Mouse (Mus musculus): ENCODE measurements around the gene Idh3g. TPM values are rescaled to one million over a fixed set of nuclear protein-coding genes. Genes with fewer than 3 reads are reported as not detected.
"Not testable (repeated sequence)": the region's sequence is repeated elsewhere in the genome, so short reads cannot be mapped to it uniquely, and the experiment has no call there.

Idh3g gene
- polyA plus RNA-seq, 1 experiment: 332 TPM

DNA sequence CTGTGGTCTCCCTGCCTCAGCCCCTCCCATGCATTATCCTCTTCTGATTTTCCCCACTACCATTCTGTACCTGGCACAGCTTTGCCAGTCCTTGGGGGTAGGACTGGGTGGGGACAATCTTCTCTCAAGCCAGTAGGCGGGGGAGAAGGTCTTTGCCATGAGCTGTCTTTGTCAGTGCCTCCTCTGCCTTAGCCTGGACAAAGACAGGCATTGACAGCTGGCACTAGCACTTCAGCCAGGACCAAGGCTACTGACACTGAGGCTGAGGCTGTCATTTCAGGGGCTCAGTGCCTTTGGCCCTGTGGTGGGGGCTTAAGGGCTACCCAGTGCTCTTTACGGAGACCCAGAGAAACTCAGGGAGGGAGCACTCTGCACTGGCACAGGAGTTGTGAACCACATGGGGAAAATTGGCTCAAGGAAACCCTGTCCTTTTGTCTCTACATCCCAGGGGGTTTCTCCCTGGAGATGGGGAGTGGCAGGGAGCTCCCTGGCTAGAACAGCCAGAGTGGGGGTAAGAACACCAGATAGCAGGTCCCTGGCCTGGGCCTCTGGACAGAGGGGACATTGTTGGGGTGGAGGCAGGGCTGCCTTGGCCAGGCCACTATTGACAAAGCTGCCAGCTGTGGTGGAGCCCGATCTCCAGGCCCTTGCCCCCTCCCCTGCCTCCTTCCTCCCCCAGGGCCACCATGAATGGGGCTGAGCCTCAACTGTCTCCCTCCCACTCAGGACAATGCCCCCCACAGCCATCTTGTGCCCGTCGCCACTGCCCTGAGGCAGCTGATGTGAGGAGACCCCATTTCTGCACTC, 30.2 kb downstream of the Idh3g start, which contains the start of gene Plxnb3:
Plxnb3 (plus strand) TSS at position 757 of the 807 bp plus-strand sequence.
- no peak for DNase-seq (ENCODE audit: low spot score)

GRCm38 (mm10) chrX:73748977-73749376, 37.7 kb downstream of the Idh3g start:
- no peak for DNase-seq (ENCODE audit: low spot score)

DNA sequence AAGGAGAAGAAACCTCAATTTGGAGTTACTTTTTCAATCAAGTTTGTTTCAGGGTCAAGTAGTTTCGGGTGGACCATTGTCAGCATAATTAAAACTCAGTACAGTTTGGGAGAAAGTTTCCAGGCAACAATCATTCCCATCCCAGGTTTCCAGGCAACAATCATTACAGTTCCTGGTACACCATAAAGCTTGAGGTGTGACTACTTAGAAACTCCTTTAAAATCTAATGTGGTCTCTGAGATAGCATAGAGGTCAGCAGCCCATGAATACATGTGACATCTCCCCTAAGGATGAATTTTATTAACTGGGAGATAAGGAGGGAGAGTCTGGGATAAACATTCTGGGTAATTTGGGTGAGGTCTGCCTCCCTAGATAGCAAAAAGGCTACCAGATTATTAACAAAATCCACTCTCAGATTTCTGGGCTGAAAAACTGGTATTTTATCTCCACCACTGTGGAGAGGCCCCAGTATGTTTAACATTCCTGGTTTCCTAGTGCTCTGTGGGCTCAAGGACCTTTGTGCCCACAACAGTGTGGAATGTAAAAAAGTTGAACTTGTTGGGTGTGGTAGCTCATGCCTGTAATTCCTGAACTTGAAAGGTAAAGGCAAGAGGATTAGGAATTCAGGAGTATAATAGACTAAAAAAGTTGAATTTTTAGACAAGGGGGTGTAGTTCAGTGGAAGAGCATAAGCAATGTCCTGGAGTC, 41.8 kb downstream of the Idh3g start:
- no peak for DNase-seq (ENCODE audit: low spot score)

- not testable (repeated sequence) for DNase-seq (ENCODE audit: low spot score)
These were observed 46.9 kb downstream of the Idh3g start for GRCm38 (mm10) chrX:73739841-73740240.

GRCm38 (mm10) chrX:73739151-73739550, 47.5 kb downstream of the Idh3g start:
- DNase-seq (ENCODE audit: low spot score): no peak

GRCm38 (mm10) chrX:73738155-73738554, 48.5 kb downstream of the Idh3g start:
- DNase-seq (ENCODE audit: low spot score): no peak

- no peak for DNase-seq (ENCODE audit: low spot score)
These were observed 55.8 kb downstream of the Idh3g start for GRCm38 (mm10) chrX:73730908-73731307.

Other genes with a start within 250 kb of the Idh3g start
- 2.6 and 2.7 TPM in 2 replicates for gene Dusp9, start 147.5 kb downstream of the Idh3g start, polyA plus RNA-seq (2012; rRNA removed)
- gene Pnck, start 126.8 kb downstream of the Idh3g start, polyA plus RNA-seq (2012; rRNA removed): 159 and 178 TPM in 2 replicates
- 78.1 and 87.3 TPM in 2 replicates for gene Slc6a8, start 113.7 kb downstream of the Idh3g start, polyA plus RNA-seq (2012; rRNA removed)
- gene Bcap31, start 70.7 kb downstream of the Idh3g start, polyA plus RNA-seq (2012; rRNA removed): 175 and 177 TPM in 2 replicates
- gene Abcd1, start 70.3 kb downstream of the Idh3g start, polyA plus RNA-seq (2012; rRNA removed): 20.2 and 27.2 TPM in 2 replicates
- 0.99 TPM in 2 replicates for gene Plxnb3, start 29.8 kb downstream of the Idh3g start, polyA plus RNA-seq (2012; rRNA removed)
- 7.3 and 9.4 TPM in 2 replicates for gene Srpk3, start 12.5 kb downstream of the Idh3g start, polyA plus RNA-seq (2012; rRNA removed)
- gene Ssr4, start 131 bp upstream of the Idh3g start, polyA plus RNA-seq (2012; rRNA removed): 189 and 254 TPM in 2 replicates
- 9.5 and 10.4 TPM in 2 replicates for gene Pdzd4, start 38.1 kb upstream of the Idh3g start, polyA plus RNA-seq (2012; rRNA removed)
- not detected in 2 replicates for gene Avpr2, start 105.2 kb upstream of the Idh3g start, polyA plus RNA-seq (2012; rRNA removed)
- 24.9 and 32.0 TPM in 2 replicates for gene L1cam, start 109.2 kb upstream of the Idh3g start, polyA plus RNA-seq (2012; rRNA removed)
- 6.0 and 8.4 TPM in 2 replicates for gene Arhgap4, start 135.0 kb upstream of the Idh3g start, polyA plus RNA-seq (2012; rRNA removed)
- gene Naa10, start 135.0 kb upstream of the Idh3g start, polyA plus RNA-seq (2012; rRNA removed): 86.8 and 92.2 TPM in 2 replicates
- gene Renbp, start 144.0 kb upstream of the Idh3g start, polyA plus RNA-seq (2012; rRNA removed): 35.0 and 36.8 TPM in 2 replicates
- 18.7 and 32.6 TPM in 2 replicates for gene Hcfc1, start 179.5 kb upstream of the Idh3g start, polyA plus RNA-seq (2012; rRNA removed)
- gene Irak1, start 237.0 kb upstream of the Idh3g start, polyA plus RNA-seq (2012; rRNA removed): 89.2 and 104 TPM in 2 replicates